Mouse (Mus musculus) embryo, embryonic 11 days (tissue): ENCODE data around the gene Arhgap27.
"Not testable (repeated sequence)": the region's sequence is repeated elsewhere in the genome, so short reads cannot be mapped to it uniquely, and the experiment has no call there.

ENCODE experiments used
- DNase-seq: peaks from one replicate; pipeline ENCODE4 v3.0.0-alpha.2; 2015

Gene Arhgap27

DNA sequence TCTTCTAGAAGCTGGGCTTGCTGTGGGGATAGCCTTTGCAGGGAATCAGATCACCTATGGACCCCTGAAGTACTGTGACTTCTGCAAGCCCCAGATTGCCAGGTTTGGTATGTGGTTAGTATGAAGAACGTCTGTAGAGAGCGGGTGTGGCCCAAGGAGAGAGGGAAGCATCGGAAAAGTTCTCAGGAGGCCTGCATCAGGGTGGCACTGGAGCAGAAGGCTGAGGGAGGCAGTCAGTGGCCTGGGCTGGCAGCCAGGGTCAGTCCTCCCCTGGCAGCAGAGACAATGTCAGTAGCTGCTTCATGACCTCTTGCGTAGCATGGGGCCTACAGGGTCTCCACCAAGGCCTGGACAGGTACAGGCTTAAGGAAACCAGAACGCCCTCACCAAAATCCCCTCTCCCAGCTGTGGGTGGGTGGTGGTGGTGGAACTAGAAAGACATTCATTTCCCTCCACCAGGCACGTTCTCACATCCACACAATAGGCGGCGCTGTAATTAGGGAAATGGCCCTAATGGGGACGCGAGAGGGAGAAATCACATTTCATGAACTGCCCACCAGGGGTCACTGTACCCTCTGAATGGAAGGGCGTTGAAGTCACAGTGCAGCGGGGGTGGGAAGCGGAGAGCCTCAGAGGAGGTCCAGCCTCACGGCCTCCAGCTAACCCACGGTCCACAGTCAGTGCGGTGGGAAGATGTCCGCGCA, 31.2 kb downstream of the Arhgap27 start:
- peak; percentile 93 for DNase-seq

DNA sequence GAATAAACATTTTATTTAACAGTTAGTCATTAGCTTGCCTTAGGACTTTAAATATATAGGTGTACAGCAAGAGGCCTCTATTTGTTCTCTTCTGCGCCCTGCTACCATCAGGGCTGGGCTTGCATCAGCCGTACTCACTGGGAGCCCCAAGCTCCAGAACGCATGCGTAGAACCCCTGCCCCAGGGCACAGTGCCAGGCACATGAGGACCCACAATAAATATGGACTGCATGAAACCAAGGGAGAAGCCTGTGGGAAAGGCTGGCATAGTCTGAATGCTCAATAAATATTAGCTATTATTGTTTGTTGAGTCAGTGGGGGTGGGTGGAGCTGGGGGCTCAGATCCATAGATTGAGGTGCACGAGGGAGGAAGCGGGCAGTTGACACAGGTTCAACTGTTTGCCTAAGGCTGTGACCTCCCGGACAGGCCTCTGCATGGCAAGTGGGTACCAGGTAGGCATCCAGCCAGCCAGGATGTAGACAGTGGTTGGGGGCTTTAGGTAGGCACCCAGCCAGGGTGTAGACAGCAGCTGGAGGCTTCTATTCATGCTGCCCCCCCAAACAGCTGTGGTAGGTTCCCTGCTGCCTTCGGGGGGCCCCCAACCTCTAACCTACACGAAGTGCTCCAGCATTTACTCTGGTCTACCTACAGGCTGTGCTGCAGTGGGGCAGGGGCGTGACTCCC, 31.8 kb downstream of the Arhgap27 start:
- no peak for DNase-seq

DNA sequence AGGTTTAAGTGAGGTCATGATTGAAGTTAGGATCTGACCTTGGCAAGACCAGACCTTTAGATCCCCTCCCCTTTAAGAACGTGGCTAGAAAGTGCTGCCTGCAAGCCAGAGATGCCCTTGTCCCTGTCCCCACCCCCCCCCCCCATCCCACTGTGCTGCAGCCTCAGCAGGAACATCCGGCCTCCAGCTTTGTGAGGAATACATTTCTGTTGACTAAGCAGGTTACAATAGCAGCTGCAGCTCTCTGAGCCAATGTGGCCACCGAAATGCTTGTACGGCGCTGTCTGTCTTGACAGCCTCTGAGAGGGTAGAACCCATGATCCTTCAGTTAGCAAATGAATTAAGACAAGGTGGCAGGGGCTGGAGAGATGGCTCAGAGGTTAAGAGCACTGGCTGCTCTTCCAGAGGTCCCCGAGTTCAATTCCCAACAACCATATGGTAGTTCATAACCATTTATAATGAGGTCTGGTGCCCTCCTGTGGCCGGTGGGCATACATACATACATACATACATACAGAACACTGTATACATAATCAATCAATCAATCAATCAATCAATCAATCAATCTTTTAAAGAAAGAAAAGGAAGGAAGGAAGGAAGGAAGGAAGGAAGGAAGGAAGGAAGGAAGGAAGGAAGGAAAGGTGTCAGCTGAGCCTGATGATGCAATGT, 32.7 kb downstream of the Arhgap27 start:
- DNase-seq = peak; percentile 26

DNA sequence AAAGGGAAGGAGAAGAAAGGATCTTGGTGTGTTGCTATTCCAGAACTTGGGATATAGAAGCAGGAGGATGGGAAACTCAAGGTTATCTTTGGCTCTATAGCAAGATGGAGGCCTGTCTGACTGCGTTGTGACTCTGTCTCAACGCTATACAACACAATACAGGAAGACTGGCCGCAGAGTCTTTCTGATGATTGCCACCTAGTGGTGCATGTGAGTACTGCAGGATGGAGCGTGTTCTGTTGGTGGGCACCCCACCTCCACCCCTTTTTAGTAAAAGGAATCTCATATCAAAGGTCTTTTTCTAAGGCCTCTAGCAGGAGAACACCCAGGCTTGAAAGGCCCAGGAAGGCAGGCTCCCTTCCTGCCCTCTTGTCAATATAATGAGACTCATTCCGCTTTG, 36.5 kb downstream of the Arhgap27 start:
- peak; percentile 86 for DNase-seq

DNA sequence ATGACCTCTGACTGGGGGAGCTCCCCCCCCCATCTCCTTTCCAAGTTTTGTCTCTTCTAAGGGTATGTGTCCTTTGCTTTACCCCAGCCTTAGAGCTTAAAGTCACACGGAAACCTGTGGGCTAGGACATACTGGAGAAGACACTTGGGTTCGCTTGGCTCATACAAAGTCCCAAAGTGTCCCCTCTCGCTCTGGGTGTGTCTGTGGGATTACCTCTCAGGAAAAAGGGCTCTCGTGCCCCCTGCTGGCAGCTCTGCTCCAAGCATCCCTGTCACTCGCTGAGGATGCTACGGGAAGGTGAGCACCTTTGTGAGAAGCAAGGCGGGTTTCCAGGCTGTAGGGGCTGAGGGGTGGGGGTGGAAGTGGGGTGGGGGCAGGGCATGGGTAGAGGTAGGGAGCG, 38.3 kb downstream of the Arhgap27 start:
- peak; percentile 84 for DNase-seq

DNA sequence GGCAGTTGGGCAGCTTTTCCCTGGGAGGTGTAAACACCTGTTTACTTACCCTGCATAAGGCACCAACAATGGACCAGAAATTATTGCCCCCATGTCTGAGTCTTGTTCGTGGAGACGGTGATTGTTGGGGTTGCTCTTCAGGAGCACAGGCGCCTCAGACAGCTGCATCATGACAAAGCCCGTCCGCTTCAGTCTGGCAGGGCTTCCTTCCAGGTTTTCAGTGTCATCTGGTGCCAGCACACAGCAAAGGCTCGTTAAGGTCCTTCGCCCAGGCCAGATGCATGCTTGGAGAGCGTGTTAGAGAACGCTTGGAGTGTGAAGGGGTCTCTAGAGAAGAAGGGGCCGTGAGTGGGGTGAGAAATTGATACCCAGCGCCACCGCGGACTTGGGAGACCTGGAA, 38.8 kb downstream of the Arhgap27 start:
- DNase-seq = no peak

DNA sequence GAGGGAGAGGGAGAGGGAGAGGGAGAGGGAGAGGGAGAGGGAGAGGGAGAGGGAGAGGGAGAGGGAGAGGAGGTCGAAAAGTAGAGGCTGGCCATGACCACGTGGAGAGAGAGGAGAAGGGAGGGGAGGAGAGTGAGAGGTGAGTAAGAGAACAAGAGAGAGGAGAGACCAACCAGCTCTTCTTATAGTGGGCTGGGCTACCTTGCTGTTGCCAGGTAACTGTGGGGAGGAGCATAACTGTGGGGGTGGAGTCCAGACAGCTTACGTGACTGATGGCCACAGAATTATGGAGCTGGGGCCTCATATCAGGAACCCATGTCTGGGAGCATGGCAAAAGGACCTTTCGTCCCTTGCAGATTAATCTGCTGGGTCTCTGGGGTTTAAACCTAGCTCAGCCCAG, 40.7 kb downstream of the Arhgap27 start:
- DNase-seq = not testable (repeated sequence)

DNA sequence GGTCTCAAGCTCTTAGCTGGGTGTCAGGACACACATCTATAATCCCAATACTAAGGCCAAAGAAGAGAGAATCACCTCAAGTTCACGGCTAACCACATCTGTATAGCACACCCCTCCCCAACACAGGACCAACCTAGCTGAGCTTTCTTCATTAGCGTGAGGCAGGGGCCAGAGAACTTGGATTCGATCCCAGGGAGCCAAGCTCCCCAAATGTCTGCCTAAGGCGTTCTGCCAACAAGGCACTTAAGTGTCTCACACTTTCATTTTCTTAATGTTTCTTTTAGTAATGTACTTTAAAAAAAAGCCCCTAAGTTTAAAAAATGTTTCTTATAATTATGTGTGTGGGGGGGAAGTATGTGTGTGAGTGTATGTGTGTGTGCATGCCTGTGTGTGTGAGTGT, 42.8 kb downstream of the Arhgap27 start:
- DNase-seq = no peak

DNA sequence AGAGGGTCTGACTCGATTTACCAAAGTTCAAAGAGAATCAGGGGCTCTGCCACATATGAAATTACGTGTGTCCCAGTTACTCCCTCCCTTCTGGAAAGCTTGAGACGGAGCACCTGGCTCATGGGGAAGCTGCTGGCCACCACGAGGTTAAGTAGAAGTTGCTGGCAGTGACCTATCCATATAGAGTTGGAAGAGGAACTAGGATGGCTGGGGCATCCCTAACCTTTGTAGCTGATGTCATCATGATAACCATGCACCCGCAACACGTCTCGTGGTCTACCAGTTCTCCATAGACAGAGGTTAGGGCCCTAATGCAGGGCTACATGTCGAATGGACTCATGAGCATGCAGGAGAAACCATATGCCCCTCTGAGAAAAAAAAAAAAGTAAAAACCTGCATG, 43.3 kb downstream of the Arhgap27 start:
- DNase-seq = no peak

DNA sequence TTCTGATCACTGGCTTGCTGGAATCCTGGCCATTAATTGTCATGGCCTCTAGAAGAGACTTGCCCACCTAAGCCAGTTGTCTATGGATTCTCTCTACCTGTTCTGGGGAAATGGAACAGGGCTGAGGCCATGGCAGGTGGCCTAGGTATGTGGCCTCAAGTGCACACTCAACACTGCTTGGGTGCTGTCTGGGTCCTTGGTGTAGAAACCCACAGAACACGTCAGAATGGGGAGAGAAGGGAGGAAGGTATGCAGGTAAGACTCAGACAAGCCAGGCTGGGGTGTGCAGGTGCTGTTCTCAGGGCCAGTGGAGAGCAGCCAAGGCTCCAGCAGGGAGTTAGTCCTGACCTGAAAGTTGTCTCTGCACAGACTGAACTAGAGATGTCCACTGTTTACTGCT, 45.5 kb downstream of the Arhgap27 start:
- DNase-seq = no peak

DNA sequence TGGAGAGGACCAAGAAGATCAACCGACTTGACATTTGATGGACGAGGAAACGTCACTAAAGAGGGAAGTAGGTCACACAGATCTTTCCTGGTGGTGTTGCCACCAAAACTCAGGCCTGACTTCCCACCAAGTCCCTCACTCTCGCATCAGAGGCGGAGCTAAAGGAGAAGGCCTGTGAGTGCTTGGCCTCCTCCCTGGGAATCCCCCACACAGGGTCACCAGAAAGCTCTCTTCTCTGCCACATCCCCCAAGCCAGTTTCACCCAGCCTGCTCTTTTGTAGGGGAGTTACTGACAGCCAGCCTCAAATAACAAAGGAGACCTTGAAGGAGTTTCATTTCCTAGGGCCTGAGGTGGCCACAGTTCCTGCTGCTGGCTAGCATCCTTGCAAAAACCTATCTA, 48.1 kb downstream of the Arhgap27 start:
- no peak for DNase-seq

DNA sequence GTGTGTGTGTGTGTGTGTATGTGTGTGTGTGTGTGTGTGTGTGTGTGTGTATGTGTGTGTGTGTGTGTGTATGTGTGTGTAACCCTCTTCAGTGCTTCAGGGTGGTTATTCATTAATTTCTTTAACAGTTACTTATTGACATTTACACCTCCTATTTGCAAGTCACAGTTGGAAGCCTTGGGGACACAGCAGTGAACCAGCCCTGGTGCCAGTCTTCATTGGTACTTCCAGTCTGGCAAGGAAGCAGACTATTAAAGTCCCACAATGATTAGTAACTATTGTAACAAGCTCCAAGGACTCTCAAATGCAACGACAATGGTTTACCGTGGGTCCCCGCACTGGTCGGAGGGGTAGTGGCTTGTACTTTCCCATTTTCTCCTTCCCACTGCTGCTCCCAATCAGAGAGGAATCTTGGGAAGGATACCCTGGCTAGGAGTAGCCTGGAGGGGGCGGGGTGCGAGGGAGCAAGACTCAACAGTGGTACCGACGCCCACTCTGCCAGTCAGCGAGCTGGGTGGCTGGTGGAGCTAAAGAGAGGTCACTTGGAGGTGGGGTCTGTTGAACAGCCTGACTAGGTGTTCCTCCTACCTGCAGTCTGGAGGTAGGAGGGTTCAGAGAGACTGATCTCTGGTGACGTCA, 48.6 kb downstream of the Arhgap27 start:
- no peak for DNase-seq

DNA sequence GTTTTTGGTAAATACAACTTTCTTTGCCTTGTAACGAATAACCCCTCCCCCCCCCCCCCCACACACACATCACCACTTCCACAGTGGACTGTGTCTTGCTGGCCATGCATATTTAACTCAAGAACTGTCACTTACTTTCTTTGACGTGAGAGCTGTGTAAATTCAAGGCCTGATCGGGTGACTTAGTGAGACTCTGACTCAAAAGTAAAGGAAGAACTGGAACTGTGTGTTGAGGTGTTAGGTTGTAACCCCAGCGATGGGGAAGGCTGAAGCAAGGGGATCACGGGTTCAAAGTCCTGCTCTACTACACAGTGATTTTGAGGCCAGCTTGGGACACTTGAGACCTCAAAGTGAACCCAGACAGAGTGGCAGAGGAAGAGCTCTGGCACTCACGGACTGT, 50.0 kb downstream of the Arhgap27 start:
- no peak for DNase-seq

DNA sequence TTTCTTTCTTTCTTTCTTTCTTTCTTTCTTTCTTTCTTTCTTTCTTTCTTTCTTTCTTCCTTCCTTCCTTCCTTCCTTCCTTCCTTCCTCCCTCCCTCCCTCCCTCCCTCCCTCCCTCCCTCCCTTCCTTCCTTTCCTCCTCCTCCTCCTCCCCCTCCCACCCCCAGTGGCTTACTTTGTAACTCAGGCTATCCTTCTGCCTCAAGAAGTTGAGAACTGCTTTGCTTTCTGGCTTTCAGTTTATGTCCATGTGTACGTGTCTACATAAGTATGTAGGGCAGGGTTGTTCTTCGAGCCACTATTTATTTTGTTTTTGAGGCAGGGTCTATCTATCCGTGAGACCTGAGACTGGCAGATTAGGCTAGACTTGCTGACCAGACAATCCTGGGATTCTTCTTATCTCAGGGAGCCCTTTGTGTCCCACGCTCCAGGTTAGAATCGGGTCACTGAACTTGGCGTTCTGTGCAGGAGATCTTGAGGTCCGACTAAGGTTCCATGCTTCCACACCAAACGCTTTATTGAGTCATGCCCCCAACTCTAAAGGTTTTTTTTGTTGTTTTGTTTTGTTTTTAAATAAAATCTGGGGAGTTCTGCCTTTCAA, 50.7 kb downstream of the Arhgap27 start:
- peak; percentile 38 for DNase-seq

DNA sequence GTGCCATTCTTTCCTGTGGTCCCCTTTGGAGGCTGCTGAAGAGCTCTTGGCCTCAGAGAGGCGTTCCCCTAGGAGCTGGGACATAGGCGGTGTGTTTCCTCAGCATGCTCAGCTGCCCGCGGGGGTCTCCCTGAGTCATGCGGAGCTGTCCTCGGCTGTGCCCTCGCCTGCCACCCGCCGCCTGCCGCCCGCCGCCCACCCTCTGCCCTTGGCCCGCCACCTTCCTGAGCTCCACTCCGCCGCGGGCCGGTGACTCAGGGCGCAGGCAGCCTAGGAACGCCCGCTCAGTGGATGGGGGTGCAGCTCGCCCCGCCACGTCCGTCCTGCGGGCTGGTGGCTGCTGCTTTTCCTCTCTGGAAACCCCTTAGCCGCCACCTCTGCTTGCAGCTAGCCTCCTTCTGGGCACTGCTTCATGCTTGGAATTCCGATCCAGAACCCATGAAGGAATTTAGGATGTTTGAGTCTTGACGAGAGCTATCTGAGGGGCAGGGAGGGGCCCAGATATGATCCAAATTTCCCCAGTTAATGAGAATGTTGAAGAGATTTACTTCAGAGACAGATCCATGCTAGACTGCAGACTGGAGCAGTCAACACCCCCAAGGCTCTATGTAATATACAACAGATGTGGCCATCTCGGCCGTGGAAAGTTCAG, 51.4 kb downstream of the Arhgap27 start:
- peak; percentile 69 for DNase-seq

DNA sequence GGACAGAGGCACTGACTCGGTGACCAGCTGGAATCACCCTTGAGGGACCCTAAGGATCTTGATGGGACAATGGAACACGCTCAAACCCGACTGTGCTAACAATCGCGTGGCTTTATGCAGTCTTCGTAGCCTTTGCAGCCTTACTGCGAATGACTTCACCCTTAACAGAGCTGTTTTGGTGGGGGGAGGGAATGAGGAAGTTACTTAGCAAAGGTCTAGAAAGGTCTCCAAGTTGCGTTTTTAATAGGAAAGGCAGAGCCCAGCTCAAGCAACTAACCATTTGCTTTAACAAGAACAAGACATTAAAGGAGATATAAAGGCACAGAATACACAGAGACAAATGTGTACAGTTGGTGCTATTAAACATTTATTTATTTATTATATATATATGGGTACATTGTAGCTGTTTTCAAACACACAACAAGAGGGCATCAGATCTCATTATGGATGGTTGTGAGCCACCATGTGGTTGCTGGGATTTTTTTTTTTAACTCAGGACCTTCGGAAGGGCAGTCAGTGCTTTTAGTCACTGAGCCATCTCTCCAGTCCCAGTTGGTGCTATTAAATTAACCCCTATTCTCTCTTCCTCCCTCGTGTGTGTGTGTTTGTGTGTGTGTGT, 53.4 kb downstream of the Arhgap27 start:
- no peak for DNase-seq

DNA sequence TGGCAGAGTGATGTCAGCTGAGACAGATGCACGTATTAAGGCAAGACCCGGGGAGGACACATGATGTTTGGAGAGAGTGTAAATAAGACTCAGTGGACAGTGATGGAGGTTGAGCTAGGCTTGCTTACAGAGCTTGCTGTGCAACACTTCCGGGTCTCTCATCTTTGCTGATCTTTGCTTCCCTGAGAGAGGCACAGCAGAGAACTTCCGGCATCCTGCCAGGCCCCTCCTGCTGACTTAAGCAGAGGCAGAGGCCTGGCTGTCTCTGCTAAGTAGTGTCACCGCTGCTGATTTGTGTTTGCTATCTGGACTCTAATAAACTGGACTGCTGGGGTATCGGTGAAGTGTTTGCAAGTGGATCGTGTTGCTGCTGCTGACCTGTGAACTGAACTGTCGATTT, 55.6 kb downstream of the Arhgap27 start:
- DNase-seq = no peak

DNA sequence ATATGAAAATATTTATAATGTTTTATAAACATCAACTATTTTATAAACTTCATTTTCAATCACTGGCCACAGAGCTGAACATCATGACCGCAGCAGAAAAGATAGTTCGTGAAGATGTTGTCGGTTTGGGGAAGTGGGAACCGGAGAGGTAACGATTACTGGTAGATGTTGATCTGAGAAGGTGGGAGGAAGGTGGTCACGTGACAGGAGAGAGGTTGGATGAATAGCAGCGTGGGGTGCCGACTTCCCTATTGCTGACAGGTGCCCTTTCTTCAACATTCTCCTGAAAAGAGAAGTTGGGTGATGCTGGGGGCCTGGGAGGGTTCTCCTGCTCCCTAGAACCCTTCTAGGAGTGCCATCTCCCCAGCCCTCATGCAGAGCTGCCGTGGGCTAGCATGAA, 59.0 kb downstream of the Arhgap27 start:
- DNase-seq = no peak

DNA sequence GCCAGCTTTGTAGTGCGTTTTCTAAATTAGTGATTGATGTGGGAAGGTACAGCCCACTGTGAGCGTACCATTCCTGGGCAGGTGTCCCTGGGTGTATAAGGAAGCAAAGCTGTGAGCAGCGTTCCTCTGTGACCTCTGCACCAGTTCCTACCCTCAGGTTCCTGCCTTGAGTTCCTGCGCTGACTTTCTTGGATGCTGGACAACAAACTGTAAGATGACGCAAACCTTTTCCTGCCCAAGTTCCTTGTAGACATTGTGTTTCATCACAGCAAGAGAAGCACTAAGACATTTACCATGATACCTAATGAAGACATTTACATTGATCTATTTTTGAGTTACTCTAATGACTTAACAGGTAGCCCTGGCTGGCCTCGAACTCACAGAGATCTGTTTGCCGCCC, 68.7 kb downstream of the Arhgap27 start:
- DNase-seq = no peak

DNA sequence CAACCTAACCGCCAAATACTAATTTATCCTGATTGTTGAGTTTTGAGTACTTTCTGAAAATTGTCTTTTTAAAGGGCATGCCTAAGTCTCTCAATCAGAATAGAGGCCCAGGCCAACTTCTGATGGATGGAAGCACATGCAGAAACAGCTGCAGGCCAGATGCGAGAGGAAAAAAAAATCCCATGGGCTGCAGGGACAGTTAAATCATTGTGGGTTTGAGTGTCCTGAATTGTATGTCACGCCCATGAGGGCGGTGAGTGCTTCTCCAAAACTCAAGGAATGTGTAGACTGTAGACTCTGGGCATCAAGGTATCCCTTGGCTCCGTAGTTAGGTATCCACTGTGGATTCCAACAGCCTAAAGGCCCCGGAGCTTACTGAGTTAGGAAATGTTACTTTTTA, 69.4 kb downstream of the Arhgap27 start:
- peak; percentile 46 for DNase-seq

DNA sequence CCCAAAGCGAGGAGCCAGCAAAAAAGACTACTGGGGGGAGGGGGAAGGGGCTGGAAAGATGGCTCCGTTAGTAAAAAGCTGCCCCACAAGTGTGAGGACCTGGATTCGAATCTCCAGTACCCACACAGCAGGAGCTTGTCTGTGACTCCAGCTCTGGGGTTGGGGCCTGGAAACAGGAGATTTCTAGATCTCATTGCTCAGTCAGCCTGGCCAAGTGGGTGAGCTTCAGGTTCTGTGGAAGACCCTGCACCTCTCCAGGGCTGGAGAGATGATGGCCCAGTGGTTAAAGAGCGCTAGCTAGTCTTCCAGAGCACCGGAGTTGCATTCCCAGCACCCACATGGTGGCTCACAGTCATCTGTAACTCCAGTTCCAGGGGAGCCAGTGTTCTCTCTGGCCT, 70.6 kb downstream of the Arhgap27 start:
- no peak for DNase-seq

DNA sequence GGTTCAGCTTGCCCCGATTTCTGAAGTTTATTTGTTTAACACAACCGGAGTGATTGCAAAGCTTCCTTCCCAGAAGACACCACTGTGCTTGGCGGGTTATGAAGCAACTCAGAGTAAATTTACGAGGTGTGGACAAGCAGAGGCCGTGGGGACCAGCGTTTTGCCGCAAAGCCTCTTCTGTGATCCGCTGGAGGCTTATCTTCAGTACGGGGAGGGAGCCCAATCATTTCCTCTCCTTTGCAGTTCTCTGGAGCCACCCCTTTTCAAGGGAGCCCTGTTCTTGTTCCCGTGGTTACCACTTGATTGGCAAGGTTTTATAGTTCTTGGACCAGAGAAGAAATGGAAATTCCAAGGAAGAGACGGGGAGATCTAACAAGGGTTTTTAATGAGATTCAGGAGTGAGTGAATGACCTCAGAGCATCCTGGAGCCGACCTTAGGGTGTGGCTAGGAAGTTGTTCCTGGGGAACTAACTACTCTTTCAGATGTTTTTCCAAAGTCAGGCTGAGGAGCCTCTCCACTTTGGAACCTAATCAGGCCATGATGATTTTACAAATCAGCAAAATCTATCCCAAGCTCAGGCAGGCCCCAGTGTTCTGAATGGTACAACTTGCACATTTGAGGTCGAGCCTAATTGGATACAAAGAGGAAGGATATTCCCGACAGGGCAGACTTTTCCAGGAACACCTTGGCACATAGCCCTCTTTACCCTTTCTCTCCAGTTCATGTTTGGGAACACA, 71.2 kb downstream of the Arhgap27 start:
- peak; percentile 59 for DNase-seq
